Mouse (Mus musculus) hindbrain, postnatal 0 days (tissue): Measurements from ENCODE around the gene Lrrc4c. TPM values are rescaled to one million over a fixed set of nuclear protein-coding genes. Genes with fewer than 3 reads are reported as not detected.

ENCODE experiments used
- ATAC-seq: fragments of 200-750 bp; cut with Nextera tagmentation; 2 replicates; pipeline ENCODE4 v1.8.0; 2017; ENCODE audit warnings: mild to moderate bottlenecking, moderate TSS enrichment, moderate library complexity
- DNase-seq: peaks from one replicate; pipeline ENCODE4 v3.0.0-alpha.2; 2015; ENCODE audit warnings: low spot score
- H3K27ac ChIP-seq: fragments of 300-500 bp; sonication (generic); 2 replicates; pipeline ENCODE4 v1.5.1; 2014; ENCODE audit warnings: mild to moderate bottlenecking
- H3K27me3 ChIP-seq: fragments of 300-500 bp; sonication (generic); 2 replicates; pipeline ENCODE4 v1.6.1; 2014; ENCODE audit warnings: low read length, mixed read lengths; ENCODE audit not compliant: insufficient read depth
- H3K36me3 ChIP-seq: fragments of 300-500 bp; sonication (generic); 2 replicates; pipeline ENCODE4 v1.6.1; 2014; ENCODE audit warnings: low read length, mixed read lengths; ENCODE audit not compliant: insufficient read depth
- H3K4me1 ChIP-seq: fragments of 300-500 bp; sonication (generic); 2 replicates; pipeline ENCODE4 v1.6.1; 2014; ENCODE audit warnings: antibody characterized with exemption, low read length, mixed read lengths; ENCODE audit not compliant: insufficient read depth
- H3K4me2 ChIP-seq: fragments of 300-500 bp; sonication (generic); 2 replicates; pipeline ENCODE4 v1.6.1; 2014; ENCODE audit warnings: low read depth, mild to moderate bottlenecking, low read length, moderate library complexity, mixed read lengths
- H3K4me3 ChIP-seq: fragments of 300-500 bp; sonication (generic); 2 replicates; pipeline ENCODE4 v1.5.1; 2014; ENCODE audit warnings: low read length
- H3K9ac ChIP-seq: fragments of 300-500 bp; sonication (generic); replicated peaks from 2 replicates; pipeline ENCODE4 v1.6.1; 2014; ENCODE audit warnings: mild to moderate bottlenecking, low read length, moderate library complexity, mixed read lengths
- H3K9me3 ChIP-seq: fragments of 300-500 bp; sonication (generic); 2 replicates; pipeline ENCODE4 v1.6.1; 2016; ENCODE audit warnings: low read length, mixed read lengths
- CTCF ChIP-seq: IDR thresholded peaks from 2 replicates; pipeline ENCODE4 v1.5.1; 2016; ENCODE audit warnings: antibody characterized with exemption, control low read depth, low read depth
- WGBS: fragments of 180-500 bp; shearing (Covaris S2); extraction: QIAGEN DNeasy Blood & Tissue Kit; methylation state at CpG from one replicate; pipeline ENCODE4 v1.1.7; 2014; 5-methylcytosine and 5-hydroxymethylcytosine counted together
- polyA plus RNA-seq: library from polyadenylated mRNA; unstranded; fragments of >200 nt; fragmentation: Nextera tagmentation; extraction: Ambion mirVana; gene quantifications from 2 replicates; pipeline ENCODE4 v1.2.1, GENCODE M21; 2015
- total RNA-seq: library from RNA; depleted of rRNA; stranded (reverse); fragments of >200 nt; gene quantifications from 2 replicates; pipeline ENCODE4 v1.2.3, GENCODE M21; 2014

Gene Lrrc4c
- total and polyA plus RNA-seq, 2 experiments from 2014 or later = 41.5 to 52.0 TPM

- H3K9me3 ChIP-seq = no peaks in the 10 kb centered on the region
- peak overlapping the region; percentile 30 for H3K4me3 ChIP-seq
- H3K27ac ChIP-seq = peak overlapping the region; percentile 78
- peak; percentile 59 for DNase-seq
- H3K4me2 ChIP-seq = peak overlapping the region; percentile 54
- peaks cover 12% of the 10 kb centered on the region; the same call in 1 of the 2 replicates for H3K4me1 ChIP-seq
- no peaks in the 10 kb centered on the region for H3K36me3 ChIP-seq
- ATAC-seq = peak; percentile 94
- no peak for TF ChIP-seq CTCF
- peak overlapping the region; percentile 35 for H3K9ac ChIP-seq
- H3K27me3 ChIP-seq = no peaks in the 10 kb centered on the region
- 21% methylated on average over 10 of the region's 10 CpGs for WGBS
Observed at GRCm38 (mm10) chr2:97478175-97478924, 1160.4 kb downstream of the Lrrc4c start.

- peak overlapping the region; percentile 30 for H3K4me3 ChIP-seq
- DNase-seq (peak; percentile 72), ATAC-seq (peak; percentile 91)
- H3K9me3 ChIP-seq = no peaks in the 10 kb centered on the region
- peak overlapping the region; percentile 35; the same call in 1 of the 2 replicates for H3K9ac ChIP-seq
- H3K27ac ChIP-seq = peak overlapping the region; percentile 78
- peak; percentile 13; the same call in 1 of the 2 replicates for TF ChIP-seq CTCF
- H3K4me2 ChIP-seq = peak overlapping the region; percentile 54
- H3K36me3 ChIP-seq = no peaks in the 10 kb centered on the region
- WGBS = 19% methylated on average over 4 of the region's 4 CpGs
- peaks cover 12% of the 10 kb centered on the region; the same call in 1 of the 2 replicates for H3K4me1 ChIP-seq
- H3K27me3 ChIP-seq = no peaks in the 10 kb centered on the region
Observed at GRCm38 (mm10) chr2:97478925-97479298, 1160.9 kb downstream of the Lrrc4c start.

DNA sequence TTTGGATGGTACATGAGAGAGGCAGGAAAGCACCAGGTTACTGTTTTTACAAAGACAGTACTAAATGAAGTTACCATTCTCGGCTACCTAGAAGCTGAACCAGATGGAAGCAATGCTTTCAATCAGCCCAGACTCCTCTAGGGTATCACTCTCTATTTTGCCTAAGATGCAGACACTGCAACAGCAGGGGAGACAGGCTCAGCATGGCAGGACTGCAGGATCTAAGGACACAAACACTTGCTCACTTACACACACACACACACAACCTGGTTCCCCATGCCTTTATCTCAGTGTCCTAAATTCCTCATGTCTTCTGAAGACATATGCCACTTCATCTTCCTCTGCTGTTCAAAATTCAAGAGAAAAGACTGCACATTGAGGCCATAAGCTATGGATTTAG, 1167.0 kb downstream of the Lrrc4c start:
- ATAC-seq (no peak), DNase-seq (no peak)
- H3K27me3 ChIP-seq = no peaks in the 10 kb centered on the region
- H3K9ac ChIP-seq = no peak overlapping the region
- H3K4me3 ChIP-seq = no peak overlapping the region
- TF ChIP-seq CTCF = no peak
- no peaks in the 10 kb centered on the region for H3K36me3 ChIP-seq
- no peak overlapping the region; the same call in 1 of the 2 replicates for H3K27ac ChIP-seq
- no peaks in the 10 kb centered on the region for H3K4me1 ChIP-seq
- 44% methylated on average over 1 of the region's 1 CpGs for WGBS
- no peak overlapping the region for H3K4me2 ChIP-seq
- no peaks in the 10 kb centered on the region for H3K9me3 ChIP-seq

DNA sequence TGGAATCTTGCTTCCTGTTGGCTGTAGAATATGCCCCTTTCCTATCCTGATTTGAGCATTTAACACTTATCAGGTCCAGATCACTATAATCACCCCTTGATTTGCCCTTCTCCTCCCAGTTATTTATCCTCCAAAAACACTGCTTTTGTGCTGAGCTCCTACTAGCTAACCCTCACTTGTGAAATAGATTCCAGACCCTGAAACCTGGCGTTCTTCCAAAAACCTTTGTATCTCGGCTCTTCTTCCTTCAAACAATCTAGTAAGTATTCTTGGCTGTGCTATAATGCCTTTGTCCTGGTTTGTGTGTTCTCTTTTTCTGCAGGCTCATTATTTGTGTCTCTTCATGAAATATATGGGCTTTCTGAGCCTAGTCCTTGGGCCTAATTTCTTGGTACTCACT, 1167.6 kb downstream of the Lrrc4c start:
- no peak overlapping the region for H3K27ac ChIP-seq
- H3K9me3 ChIP-seq = no peaks in the 10 kb centered on the region
- H3K4me2 ChIP-seq = no peak overlapping the region
- no peaks in the 10 kb centered on the region for H3K36me3 ChIP-seq
- 39% methylated on average over 2 of the region's 2 CpGs for WGBS
- H3K4me1 ChIP-seq = no peaks in the 10 kb centered on the region
- no peak for TF ChIP-seq CTCF
- no peak for ATAC-seq
- no peaks in the 10 kb centered on the region for H3K27me3 ChIP-seq
- no peak overlapping the region for H3K9ac ChIP-seq
- H3K4me3 ChIP-seq = no peak overlapping the region
- peak; percentile 39 for DNase-seq

GRCm38 (mm10) chr2:97487567-97487966, 1169.6 kb downstream of the Lrrc4c start:
- no peaks in the 10 kb centered on the region for H3K36me3 ChIP-seq
- DNase-seq (peak; percentile 8), ATAC-seq (no peak)
- no peak overlapping the region for H3K4me2 ChIP-seq
- H3K27me3 ChIP-seq = no peaks in the 10 kb centered on the region
- H3K9me3 ChIP-seq = no peaks in the 10 kb centered on the region
- no peak overlapping the region for H3K27ac ChIP-seq
- WGBS = 32% methylated on average over 5 of the region's 5 CpGs
- H3K4me1 ChIP-seq = no peaks in the 10 kb centered on the region
- H3K9ac ChIP-seq = no peak overlapping the region
- H3K4me3 ChIP-seq = no peak overlapping the region
- no peak for TF ChIP-seq CTCF

GRCm38 (mm10) chr2:97497069-97497468, 1179.1 kb downstream of the Lrrc4c start:
- no peak overlapping the region for H3K27ac ChIP-seq
- H3K9me3 ChIP-seq = no peaks in the 10 kb centered on the region
- no peak overlapping the region for H3K4me2 ChIP-seq
- no peaks in the 10 kb centered on the region for H3K36me3 ChIP-seq
- no peak overlapping the region for H3K4me3 ChIP-seq
- no peak overlapping the region for H3K9ac ChIP-seq
- H3K4me1 ChIP-seq = no peaks in the 10 kb centered on the region
- ATAC-seq = no peak
- no peak for DNase-seq
- no peak for TF ChIP-seq CTCF
- no peaks in the 10 kb centered on the region for H3K27me3 ChIP-seq

- WGBS = 63% methylated on average over 1 of the region's 1 CpGs
- no peak for ATAC-seq
Observed at GRCm38 (mm10) chr2:97502501-97502900, 1184.5 kb downstream of the Lrrc4c start.

More at GRCm38 (mm10) chr2:97502501-97502900, 1184.5 kb downstream of the Lrrc4c start:
- no peaks in the 10 kb centered on the region for H3K9me3 ChIP-seq
- H3K27me3 ChIP-seq = no peaks in the 10 kb centered on the region
- no peak overlapping the region for H3K4me3 ChIP-seq
- no peak overlapping the region for H3K27ac ChIP-seq
- H3K4me2 ChIP-seq = no peak overlapping the region
- no peak overlapping the region for H3K9ac ChIP-seq
- no peaks in the 10 kb centered on the region for H3K4me1 ChIP-seq
- no peak for TF ChIP-seq CTCF
- no peak for DNase-seq
- no peaks in the 10 kb centered on the region for H3K36me3 ChIP-seq
